Mouse (Mus musculus) myocyte (in vitro differentiated cells): ENCODE measurements around the gene Entpd7.

Experiments used
- CEBPB ChIP-seq: IDR thresholded peaks from 2 replicates; pipeline ENCODE4 v1.6.1; 2011; ENCODE audit warnings: mild to moderate bottlenecking, moderate library complexity; ENCODE audit not compliant: poor library complexity, insufficient read depth, severe bottlenecking
- POLR2A ChIP-seq: IDR thresholded peaks from one replicate; pipeline ENCODE4 v1.6.1; 2011; ENCODE audit warnings: low read depth, mild to moderate bottlenecking, control low read depth, moderate library complexity; ENCODE audit not compliant: insufficient read length
- REST ChIP-seq: IDR thresholded peaks from one replicate; pipeline ENCODE4 v1.6.1; 2011; ENCODE audit warnings: mild to moderate bottlenecking, control low read depth, moderate library complexity; ENCODE audit not compliant: insufficient read depth, insufficient read length
- TCF12 ChIP-seq: IDR thresholded peaks from one replicate; pipeline ENCODE4 v1.6.1; 2011; ENCODE audit warnings: mild to moderate bottlenecking, control low read depth; ENCODE audit not compliant: poor library complexity, insufficient read depth, severe bottlenecking

DNA sequence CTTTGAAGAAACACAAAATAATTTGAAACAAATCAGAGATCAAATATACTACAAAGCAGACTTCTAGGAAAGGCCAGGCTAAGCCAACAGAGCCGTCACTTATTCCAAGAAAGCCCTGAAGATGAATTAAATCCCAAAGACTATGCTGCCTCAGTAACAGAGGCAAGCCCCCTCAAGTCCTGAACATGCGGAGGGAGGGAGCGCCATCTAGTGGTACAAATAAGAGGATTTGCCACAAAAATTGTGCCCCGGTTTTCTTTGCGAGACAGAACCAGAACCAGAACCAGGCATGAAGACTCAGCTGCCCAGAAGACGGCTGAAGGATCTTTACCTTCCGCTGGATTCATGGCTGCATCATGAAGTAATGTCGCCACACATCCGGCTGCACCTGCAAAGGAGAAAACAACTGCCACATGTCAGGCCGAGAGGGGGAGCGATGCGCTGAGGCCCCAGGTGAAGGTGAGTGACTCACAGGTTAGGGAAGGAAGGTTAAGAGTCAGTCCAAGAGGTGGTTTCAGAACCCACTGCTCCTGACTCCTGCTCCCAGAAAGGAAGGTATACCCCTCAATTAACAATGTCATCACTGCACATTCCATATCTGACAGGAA lies 23.9 kb upstream of the Entpd7 start:
- TF ChIP-seq POLR2A (no peak), TCF12 (no peak), CEBPB (no peak), REST (no peak)
